Mouse (Mus musculus) thymus, postnatal 25 days (tissue): ENCODE results near the gene Gadd45g.

ENCODE experiments used
- DNase-seq: peaks from one replicate; pipeline ENCODE4 v3.0.0; 2022

Gadd45g gene

GRCm38 (mm10) chr13:51886723-51887122 is 40.2 kb downstream of the Gadd45g start:
- DNase-seq: no peak

GRCm38 (mm10) chr13:51888426-51888825 is 41.9 kb downstream of the Gadd45g start:
- no peak for DNase-seq

GRCm38 (mm10) chr13:51891825-51892532 is 45.5 kb downstream of the Gadd45g start:
- no peak for DNase-seq

- DNase-seq: no peak
Measured at GRCm38 (mm10) chr13:51897579-51897978, 51.1 kb downstream of the Gadd45g start.
